Mouse (Mus musculus) C2C12 (cell line): ENCODE measurements around the gene Ttc29.

Experiments used
- CTCF ChIP-seq: IDR thresholded peaks from one replicate; pipeline ENCODE4 v1.5.1; 2011; ENCODE audit not compliant: control insufficient read depth, insufficient read depth, insufficient read length
- MAX ChIP-seq: IDR thresholded peaks from one replicate; pipeline ENCODE4 v1.6.1; 2011; ENCODE audit warnings: mild to moderate bottlenecking, control low read depth
- MYOD1 ChIP-seq: IDR thresholded peaks from one replicate; pipeline ENCODE4 v1.6.1; 2011; ENCODE audit warnings: low read depth; ENCODE audit not compliant: control insufficient read depth, insufficient read length
- MYOG ChIP-seq: IDR thresholded peaks from one replicate; pipeline ENCODE4 v1.6.1; 2011; ENCODE audit not compliant: control insufficient read depth, insufficient read length; ENCODE audit errors: extremely low read depth
- USF1 ChIP-seq: IDR thresholded peaks from one replicate; pipeline ENCODE4 v1.6.1; 2011; ENCODE audit warnings: low read depth, mild to moderate bottlenecking, control low read depth, moderate library complexity

GRCm38 (mm10) chr8:78436071-78436651 is 223.1 kb downstream of the Ttc29 start, which contains the start of gene Pou4f2:
- TF ChIP-seq CTCF (no peak), MYOG (no peak), MYOD1 (no peak), USF1 (no peak), MAX (no peak)
